Mouse (Mus musculus): ENCODE results near the gene Camta2.

GRCm38 (mm10) chr11:70713222-70713621 is 25.3 kb upstream of the Camta2 start:
- TF ChIP-seq POLR2A (IDR thresholded peaks at IDR 0.05; ENCODE audit: control insufficient read depth, extremely low read depth, insufficient read depth, low read length, poor library complexity) (no peak), CTCF (IDR thresholded peaks at IDR 0.05; ENCODE audit: borderline replicate concordance, control insufficient read depth, extremely low read depth, insufficient read depth, low read length, poor library complexity) (no peak)
